Mouse (Mus musculus) forebrain, embryonic 10.5 days (tissue): Measurements from ENCODE around the gene Afg3l1. TPM values are rescaled to one million over a fixed set of nuclear protein-coding genes. Genes with fewer than 3 reads are reported as not detected.
"Not testable (repeated sequence)": the region's sequence is repeated elsewhere in the genome, so short reads cannot be mapped to it uniquely, and the experiment has no call there.

Source experiments
- DNase-seq: peaks from one replicate; pipeline ENCODE4 v3.0.0-alpha.2; 2017; ENCODE audit warnings: low spot score; ENCODE audit errors: extremely low spot score
- H3K27ac ChIP-seq: fragments of 300-500 bp; sonication (generic); 2 replicates; pipeline ENCODE4 v1.5.1; 2016; ENCODE audit warnings: mild to moderate bottlenecking
- H3K27me3 ChIP-seq: fragments of 300-500 bp; sonication (generic); 2 replicates; pipeline ENCODE4 v1.6.1; 2016; ENCODE audit warnings: mild to moderate bottlenecking; ENCODE audit not compliant: poor library complexity, severe bottlenecking
- H3K36me3 ChIP-seq: fragments of 300-500 bp; sonication (generic); replicated peaks from 2 replicates; pipeline ENCODE4 v1.6.1; 2016; ENCODE audit warnings: mild to moderate bottlenecking, moderate library complexity
- H3K4me1 ChIP-seq: fragments of 300-500 bp; sonication (generic); 2 replicates; pipeline ENCODE4 v1.6.1; 2016
- H3K4me3 ChIP-seq: fragments of 300-500 bp; sonication (generic); 2 replicates; pipeline ENCODE4 v1.5.1; 2016; ENCODE audit warnings: mild to moderate bottlenecking, moderate library complexity
- H3K9me3 ChIP-seq: fragments of 300-500 bp; sonication (generic); 2 replicates; pipeline ENCODE4 v1.6.1; 2016; ENCODE audit warnings: mild to moderate bottlenecking, moderate library complexity
- WGBS: fragments of 180-500 bp; shearing (Covaris S2); methylation state at CpG from one replicate; pipeline ENCODE4 v1.1.7; 2016; 5-methylcytosine and 5-hydroxymethylcytosine counted together
- polyA plus RNA-seq: library from polyadenylated mRNA; unstranded; fragments of >200 nt; fragmentation: Nextera tagmentation; extraction: Ambion mirVana; gene quantifications from 2 replicates; pipeline ENCODE4 v1.2.1, GENCODE M21; 2016

Afg3l1 gene
- polyA plus RNA-seq, 1 experiment from 2014 or later, result 69.7 TPM

DNA sequence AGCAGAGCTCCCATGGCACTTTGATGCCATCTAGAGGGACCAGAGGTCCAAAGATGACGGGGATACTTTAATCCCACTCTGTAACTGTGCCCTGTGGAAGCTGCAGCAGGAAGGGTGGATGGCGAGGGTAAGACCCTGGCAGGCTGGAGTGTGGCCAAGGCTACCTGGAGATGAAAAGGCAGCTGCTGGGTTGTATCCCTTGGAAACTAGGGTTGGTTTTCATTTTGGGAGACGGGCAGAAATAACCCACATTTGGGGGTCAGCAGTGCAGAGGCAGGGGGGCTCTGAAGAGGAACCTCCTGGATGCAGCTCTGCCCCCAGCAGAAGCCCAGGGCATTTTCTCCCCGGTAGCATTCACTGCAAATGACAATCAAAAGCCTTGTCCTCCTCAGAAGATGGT lies 27.6 kb downstream of the Afg3l1 start:
- Histone ChIP-seq H3K4me1 (no peaks in the 10 kb centered on the region), H3K27me3 (no peaks in the 10 kb centered on the region), H3K4me3 (no peak overlapping the region), H3K9me3 (peaks cover 10% of the 10 kb centered on the region; the same call in 1 of the 2 replicates), H3K27ac (no peak overlapping the region), H3K36me3 (peaks cover 100% of the 10 kb centered on the region)
- DNase-seq, result no peak
- 87% methylated on average over 4 of the region's 4 CpGs for WGBS

DNA sequence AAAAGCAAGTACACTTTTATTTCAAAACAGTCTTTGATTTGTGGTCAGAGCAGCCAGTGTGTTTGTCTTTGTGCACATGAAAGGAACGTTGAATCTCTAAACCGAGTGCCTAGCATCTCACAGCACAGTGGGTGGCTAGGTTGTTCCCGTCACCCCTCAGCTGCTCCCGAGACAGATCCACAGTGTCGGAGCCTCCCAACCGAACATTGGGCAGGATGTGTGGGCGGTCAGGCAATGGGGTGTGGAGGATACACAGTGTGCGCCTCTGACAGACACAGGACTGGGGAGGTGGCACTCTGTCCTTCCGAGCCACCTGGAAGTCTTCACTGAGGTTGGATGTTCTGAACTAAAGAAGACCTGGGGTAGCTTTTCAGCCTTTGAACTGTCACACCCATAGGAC lies 28.0 kb downstream of the Afg3l1 start:
- peaks cover 95% of the 10 kb centered on the region for H3K36me3 ChIP-seq
- 95% methylated on average over 9 of the region's 9 CpGs for WGBS
- H3K27me3 ChIP-seq, result no peaks in the 10 kb centered on the region
- no peak overlapping the region for H3K4me3 ChIP-seq
- no peaks in the 10 kb centered on the region for H3K4me1 ChIP-seq
- H3K9me3 ChIP-seq, result peaks cover 10% of the 10 kb centered on the region; the same call in 1 of the 2 replicates
- no peak for DNase-seq
- no peak overlapping the region for H3K27ac ChIP-seq

DNA sequence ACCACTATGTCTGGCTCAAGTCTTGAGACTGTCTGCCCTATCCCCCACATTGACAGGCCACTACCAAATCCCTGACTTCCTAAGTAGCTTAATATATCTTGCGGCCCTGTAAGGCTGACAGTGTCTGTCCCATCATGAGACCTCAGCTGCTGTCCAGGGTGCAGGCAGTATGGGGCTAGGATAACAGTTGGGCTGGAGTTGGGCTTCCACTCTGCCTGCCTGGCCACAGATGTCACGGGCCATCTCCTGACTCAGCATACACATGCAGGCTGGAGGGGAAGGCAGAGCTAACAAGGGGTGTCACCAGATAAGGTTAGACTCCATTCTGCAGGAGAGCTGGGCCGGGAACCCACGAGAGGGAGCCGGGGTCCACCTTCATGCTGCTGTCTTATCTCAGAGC lies 29.4 kb downstream of the Afg3l1 start:
- Histone ChIP-seq H3K27ac (no peak overlapping the region), H3K4me1 (no peaks in the 10 kb centered on the region), H3K27me3 (no peaks in the 10 kb centered on the region), H3K9me3 (peaks cover 10% of the 10 kb centered on the region; the same call in 1 of the 2 replicates), H3K4me3 (no peak overlapping the region), H3K36me3 (peaks cover 84% of the 10 kb centered on the region)
- WGBS, result 90% methylated on average over 5 of the region's 5 CpGs
- DNase-seq, result no peak

DNA sequence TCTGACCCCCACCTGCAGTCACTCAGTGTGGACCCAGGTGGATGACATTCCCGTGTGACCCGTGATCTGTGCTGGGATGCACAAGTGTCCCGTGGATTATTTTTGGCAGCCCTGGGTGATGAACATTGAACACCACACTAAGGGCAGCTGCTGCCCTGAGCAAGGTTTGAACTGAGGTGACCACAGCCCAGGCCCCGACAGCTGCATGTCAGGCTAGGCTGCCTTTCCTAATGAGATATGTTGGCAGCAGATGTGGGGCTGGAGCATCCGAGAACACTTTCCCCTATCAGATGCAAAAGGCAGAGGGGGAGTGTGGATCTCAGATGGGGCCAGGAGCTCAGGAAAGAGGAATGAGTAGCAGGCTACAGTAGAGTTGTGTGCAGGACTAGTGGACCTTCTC lies 33.1 kb downstream of the Afg3l1 start:
- Histone ChIP-seq H3K4me1 (peaks cover 28% of the 10 kb centered on the region), H3K4me3 (no peak overlapping the region), H3K27me3 (peaks cover 35% of the 10 kb centered on the region), H3K27ac (no peak overlapping the region), H3K9me3 (no peaks in the 10 kb centered on the region), H3K36me3 (peaks cover 47% of the 10 kb centered on the region)
- WGBS, result 80% methylated on average over 5 of the region's 5 CpGs
- DNase-seq, result no peak

DNA sequence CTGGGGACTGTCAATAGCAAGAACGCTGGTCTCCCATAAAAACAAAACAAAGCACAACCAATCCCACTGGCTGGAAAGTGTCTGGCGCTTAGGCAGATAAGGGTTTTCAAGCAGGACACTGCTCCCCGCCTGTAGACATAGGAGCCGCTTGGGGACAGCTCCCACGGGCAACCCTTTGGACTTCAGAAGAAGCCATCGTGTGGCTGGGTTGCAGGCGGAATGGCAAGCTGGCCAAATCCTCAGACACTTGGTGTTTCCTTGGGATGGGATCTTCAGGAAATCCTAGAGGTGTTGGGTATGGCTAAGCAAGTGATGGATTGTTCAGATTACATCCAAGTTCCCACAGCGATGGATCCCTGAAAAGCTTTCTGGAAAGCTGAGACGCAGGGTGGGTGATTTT lies 36.4 kb downstream of the Afg3l1 start:
- Histone ChIP-seq H3K4me3 (peak overlapping the region; percentile 88), H3K9me3 (no peaks in the 10 kb centered on the region), H3K36me3 (peaks cover 14% of the 10 kb centered on the region), H3K27ac (peak overlapping the region; percentile 90), H3K4me1 (peaks cover 42% of the 10 kb centered on the region), H3K27me3 (peaks cover 56% of the 10 kb centered on the region)
- 3% methylated on average over 9 of the region's 9 CpGs for WGBS
- DNase-seq, result peak; percentile 31

DNA sequence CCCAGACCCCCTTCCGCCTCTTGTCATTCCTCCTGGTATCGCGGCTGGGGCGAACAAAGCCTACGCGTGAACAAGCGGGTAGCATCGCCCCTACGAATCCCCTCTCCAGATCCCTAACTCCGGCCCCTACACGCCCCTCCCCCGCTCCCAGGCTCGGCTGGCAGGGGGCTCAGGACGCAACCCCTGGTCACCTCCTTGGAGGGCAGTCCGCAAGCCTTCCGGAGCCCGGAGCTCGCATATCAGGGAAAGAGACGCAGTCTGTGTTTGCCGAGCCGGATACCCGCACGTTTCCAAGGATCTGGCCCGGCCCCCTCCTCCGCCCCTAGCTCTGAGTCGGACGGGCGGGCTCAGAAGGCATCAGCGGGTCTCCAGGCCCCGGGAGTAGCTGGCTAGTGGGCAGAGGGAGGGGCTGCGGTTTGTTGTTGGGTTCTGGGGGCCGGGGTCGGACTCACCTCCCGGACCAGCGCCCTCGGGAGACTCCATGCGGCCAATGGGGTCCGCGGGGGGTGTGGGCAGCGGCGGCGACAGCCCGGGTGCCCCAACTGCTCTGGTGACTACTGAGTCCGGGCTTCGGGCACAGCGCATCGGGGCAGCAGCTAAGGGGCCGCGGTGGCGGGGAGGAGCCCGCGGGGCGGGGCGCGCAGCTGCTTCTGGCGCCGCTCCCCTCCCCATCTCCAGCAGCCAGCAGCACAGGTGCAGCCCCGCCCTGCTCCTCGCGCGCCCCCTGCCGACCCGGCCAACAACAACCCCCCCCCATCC lies 37.3 kb downstream of the Afg3l1 start, which contains the start of gene Dbndd1:
Gene Dbndd1 (minus strand): TSS at position 683 of the 759 bp plus-strand sequence.
- peaks cover 7% of the 10 kb centered on the region for H3K36me3 ChIP-seq
- H3K4me1 ChIP-seq, result peaks cover 50% of the 10 kb centered on the region
- under 1% methylated on average over 53 of the region's 63 CpGs for WGBS
- DNase-seq, result peak; percentile 81
- H3K9me3 ChIP-seq, result no peaks in the 10 kb centered on the region
- H3K27ac ChIP-seq, result peak within 1 kb of the TSS; percentile 90
- H3K27me3 ChIP-seq, result peaks cover 56% of the 10 kb centered on the region
- peak within 1 kb of the TSS; percentile 88 for H3K4me3 ChIP-seq

DNA sequence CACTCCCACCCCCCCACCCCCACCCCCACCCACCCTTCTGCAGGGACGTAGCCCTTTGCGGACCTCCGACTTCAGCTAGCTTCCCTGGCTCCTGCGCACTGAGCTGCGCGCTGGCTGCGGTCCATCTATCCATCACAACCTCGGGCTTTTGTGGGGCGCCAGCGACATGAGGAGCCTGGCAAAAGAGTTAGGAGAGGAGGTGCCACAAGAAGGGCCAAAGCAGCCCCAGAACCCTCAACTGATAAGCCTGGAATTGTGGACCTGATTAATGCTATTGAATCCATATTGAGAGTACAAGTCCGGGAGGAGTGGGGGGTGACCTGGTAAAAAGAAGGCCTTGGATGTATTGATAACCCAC lies 37.8 kb downstream of the Afg3l1 start:
- Histone ChIP-seq H3K27me3 (peaks cover 56% of the 10 kb centered on the region), H3K9me3 (no peaks in the 10 kb centered on the region), H3K4me3 (peak overlapping the region; percentile 88), H3K27ac (peak overlapping the region; percentile 90), H3K4me1 (peaks cover 52% of the 10 kb centered on the region), H3K36me3 (peaks cover 10% of the 10 kb centered on the region)
- no peak for DNase-seq
- under 1% methylated on average over 11 of the region's 11 CpGs for WGBS

DNA sequence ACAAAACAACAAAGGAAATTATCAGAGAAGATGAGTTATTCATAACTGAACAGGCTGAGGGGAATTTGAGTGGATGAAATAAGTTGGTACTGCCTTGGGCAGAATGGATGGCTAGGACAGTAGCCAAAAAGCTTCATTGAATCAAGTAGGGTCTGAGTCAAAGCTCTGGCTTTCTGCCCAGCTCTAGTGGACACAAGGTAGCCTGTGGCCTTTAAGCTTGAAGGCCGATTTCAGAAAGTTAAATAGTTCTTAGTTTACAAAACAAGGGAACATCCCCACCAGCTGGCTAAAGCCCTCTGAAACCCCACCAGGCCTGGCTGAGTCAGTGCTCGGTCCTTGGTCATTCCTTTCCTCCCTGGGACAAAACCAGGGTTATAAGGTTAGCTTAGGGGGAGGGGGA lies 38.9 kb downstream of the Afg3l1 start:
- Histone ChIP-seq H3K27ac (no peak overlapping the region), H3K9me3 (no peaks in the 10 kb centered on the region), H3K36me3 (peaks cover 17% of the 10 kb centered on the region), H3K4me1 (peaks cover 52% of the 10 kb centered on the region), H3K4me3 (no peak overlapping the region), H3K27me3 (peaks cover 56% of the 10 kb centered on the region)
- WGBS, result 36% methylated on average over 2 of the region's 2 CpGs
- DNase-seq, result no peak

DNA sequence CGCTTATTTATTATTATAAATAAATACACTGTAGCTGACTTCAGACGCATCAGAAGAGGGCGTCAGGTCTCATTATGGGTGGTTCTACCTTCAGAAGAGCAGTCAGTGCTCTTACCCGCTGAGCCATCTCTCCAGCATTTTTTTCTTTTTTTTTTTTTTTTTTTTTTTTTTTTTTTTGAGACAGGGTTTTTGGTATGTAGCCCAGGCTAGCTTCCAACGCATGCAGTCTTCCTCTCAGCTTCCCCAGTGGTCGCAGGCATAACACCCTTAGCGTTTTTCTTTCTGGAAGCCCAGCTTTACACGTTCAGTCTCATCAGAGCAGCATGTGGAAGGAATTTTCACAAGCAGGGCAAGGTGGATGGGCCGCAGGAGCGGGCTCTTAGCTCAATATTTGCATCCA lies 40.5 kb downstream of the Afg3l1 start:
- Histone ChIP-seq H3K4me3 (peak overlapping the region; percentile 81), H3K27ac (no peak overlapping the region), H3K4me1 (peaks cover 51% of the 10 kb centered on the region), H3K27me3 (peaks cover 46% of the 10 kb centered on the region), H3K9me3 (no peaks in the 10 kb centered on the region), H3K36me3 (peaks cover 33% of the 10 kb centered on the region)
- no peak for DNase-seq
- 43% methylated on average over 10 of the region's 10 CpGs for WGBS

DNA sequence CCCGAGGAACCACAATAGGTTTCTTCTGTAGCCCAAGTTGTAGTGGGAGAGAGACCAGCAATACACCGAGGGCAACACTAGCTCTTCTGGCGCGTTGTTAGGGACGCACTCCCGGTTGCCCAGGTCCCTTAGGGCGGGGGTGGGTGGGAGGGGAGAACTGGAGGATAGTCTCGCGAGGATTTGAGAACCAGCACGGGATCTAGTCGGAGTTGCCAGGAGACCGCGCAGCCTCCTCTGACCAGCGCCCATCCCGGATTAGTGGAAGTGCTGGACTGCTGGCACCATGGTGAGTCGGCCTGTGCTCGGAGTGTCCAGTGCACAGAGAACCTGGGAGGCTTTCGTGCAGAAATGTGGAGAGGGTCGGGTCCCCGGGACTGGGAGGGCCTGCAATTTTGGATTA lies 41.0 kb downstream of the Afg3l1 start, which contains the start of gene Gas8:
Gene Gas8 (plus strand): TSS at position 168 of the 400 bp plus-strand sequence.
- H3K27ac ChIP-seq, result peak within 1 kb of the TSS; percentile 84
- peaks cover 38% of the 10 kb centered on the region for H3K36me3 ChIP-seq
- under 1% methylated on average over 20 of the region's 20 CpGs for WGBS
- H3K9me3 ChIP-seq, result no peaks in the 10 kb centered on the region
- peak within 1 kb of the TSS; percentile 81 for H3K4me3 ChIP-seq
- H3K4me1 ChIP-seq, result peaks cover 46% of the 10 kb centered on the region
- peaks cover 41% of the 10 kb centered on the region for H3K27me3 ChIP-seq
- DNase-seq, result peak; percentile 94

DNA sequence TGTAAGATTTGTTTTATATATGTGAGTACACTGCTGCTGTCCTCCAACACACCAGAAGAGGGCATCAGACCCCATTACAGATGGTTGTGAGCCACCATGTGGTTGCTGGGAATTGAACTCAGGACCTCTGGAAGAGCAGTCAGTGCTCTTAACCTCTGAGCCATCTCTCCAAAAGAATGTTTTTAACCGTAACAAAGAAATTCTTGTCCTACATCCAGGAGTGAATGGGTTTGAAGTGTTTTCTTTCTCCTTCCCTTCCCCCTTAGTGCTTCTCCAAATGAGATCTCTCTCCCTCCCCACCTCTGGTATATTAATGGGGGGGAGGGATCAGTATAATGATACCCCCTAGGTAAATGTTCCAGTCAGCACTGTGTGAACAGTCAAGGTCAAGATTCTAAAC lies 42.3 kb downstream of the Afg3l1 start:
- 91% methylated on average over 1 of the region's 1 CpGs for WGBS
- not testable (repeated sequence) for DNase-seq

DNA sequence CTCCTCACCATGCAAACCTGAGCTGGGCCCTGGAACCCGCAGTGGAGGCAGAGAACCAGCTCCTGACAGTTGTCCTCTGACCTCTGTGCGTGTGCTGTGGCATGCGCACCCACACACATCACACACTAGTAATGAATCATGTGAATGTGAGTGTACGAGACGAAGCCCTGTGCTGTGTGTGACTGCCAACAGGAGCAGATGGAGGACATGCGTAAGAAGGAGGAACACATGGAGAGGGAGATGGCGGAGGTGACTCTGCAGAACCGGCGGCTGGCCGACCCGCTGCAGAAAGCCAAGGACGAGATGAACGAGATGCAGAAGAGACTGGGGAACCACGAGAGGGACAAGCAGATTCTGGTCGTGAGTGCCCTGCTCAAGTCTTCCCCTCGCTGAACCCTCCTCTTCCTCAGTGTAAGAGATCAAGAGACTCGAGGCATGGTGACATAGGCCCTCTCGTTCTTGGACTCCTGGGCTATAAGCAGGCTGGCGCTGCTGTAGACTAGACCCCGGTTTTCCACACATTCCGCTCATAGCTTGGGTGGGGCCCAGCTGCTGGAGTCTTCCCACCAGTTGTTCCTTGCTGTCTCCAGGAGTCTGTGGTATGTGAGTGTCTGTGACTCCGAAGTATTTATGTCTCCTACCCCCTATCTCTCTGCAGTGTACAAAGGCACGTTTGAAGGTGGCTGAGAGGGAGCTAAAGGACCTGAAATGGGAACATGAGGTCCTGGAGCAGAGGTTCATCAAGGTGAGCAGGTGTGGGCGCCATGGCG lies 50.2 kb downstream of the Afg3l1 start:
- Histone ChIP-seq H3K4me1 (no peaks in the 10 kb centered on the region), H3K27me3 (no peaks in the 10 kb centered on the region), H3K9me3 (no peaks in the 10 kb centered on the region), H3K27ac (no peak overlapping the region), H3K4me3 (no peak overlapping the region), H3K36me3 (peaks cover 100% of the 10 kb centered on the region)
- no peak for DNase-seq
- 93% methylated on average over 25 of the region's 25 CpGs for WGBS

More for the DNA sequence above, 42.3 kb downstream of the Afg3l1 start:
- H3K4me1 ChIP-seq, result peaks cover 32% of the 10 kb centered on the region
- H3K4me3 ChIP-seq, H3K9me3 ChIP-seq, H3K27ac ChIP-seq: not testable (repeated sequence)
- H3K36me3 ChIP-seq, result peaks cover 52% of the 10 kb centered on the region
- H3K27me3 ChIP-seq, result peaks cover 29% of the 10 kb centered on the region
